Mouse (Mus musculus) liver, adult (tissue): ENCODE data around the gene Tbc1d22a.

Experiments used
- GATA4 ChIP-seq: IDR thresholded peaks from 2 replicates; pipeline ENCODE4 v1.6.1; 2014; ENCODE audit warnings: mild to moderate bottlenecking, low read length; ENCODE audit not compliant: insufficient replicate concordance

Tbc1d22a gene

DNA sequence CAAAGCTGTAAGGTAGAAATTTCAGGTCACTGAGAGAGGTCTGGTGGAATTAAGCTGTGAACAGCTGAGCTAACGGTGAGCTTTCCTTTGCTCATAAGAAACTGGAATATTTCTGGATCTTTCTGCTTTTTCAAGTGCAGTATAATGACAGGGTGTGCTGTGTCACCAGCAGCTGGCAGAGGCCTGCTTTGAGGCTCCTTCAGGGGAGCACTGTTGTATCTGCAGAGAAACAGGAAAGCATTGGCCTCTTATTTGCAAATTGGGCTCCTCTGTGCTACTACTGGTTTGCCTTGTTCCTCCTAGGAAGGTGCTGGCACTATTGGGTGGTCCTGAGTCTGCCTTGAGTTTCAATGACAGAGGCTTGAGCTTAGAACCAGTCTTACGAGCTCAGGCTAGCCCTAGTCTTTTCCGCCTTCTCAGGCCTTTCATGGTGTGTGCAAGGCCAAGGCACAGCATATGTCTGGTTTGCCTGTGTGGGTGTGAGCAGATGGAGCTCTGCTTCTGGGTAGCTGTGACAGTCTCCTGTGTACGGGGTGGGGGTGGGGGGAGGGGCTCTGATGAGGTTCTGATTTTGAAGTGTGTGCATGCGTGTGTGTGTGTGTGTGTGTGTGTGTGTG, 95.1 kb downstream of the Tbc1d22a start:
- TF ChIP-seq GATA4, result no peak

DNA sequence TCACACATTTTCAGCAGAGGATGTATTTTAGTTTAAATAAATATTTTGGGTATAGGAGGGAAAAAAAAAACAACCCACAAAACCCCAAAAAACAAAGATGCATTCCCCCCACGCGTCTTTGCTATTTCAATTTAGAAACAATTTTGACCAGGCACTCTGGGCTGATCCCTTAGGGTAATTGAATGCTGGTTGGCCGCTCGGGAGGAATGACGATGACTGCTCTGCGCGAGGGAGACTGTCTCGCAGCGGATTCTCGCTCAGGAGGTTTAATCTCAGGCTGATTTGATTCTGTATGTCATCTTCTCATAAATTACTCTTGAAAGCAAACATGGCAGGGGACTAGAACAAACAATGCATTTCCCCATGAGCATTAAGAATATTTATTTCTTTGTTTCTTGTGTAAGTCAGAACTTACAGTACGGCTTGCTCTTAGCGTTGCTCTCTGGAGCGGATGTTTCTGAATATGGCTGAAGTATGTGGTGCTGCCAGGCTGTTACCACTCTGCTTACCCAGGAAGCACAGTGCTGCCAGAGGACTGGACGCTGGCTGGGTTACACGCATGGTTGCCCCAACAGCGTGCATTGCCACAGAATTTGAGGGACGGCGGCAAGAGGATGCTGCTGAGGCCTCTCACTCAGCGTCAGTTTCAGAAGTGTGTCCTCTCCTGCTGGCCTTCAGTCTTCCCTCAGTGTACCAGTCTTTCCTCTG, 106.7 kb downstream of the Tbc1d22a start:
- TF ChIP-seq GATA4, result no peak

DNA sequence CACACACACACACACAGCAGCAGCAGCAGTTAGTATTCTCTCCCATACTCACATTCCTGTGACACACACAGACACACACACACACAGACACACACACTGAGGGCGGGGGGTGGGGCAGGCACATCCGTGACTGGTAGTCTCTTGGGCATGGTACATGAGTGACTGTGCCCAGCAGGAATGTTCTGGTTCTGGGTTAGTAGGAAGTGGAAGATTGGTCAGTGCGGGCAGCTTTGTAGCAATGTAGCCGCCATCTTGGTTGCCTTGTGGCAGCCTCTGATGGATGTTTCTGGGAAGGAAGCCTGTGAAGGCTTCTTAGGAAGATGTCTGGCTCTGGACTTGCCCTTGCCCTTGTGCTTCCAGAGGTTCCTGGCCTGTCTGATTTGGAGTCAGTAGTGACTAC, 112.1 kb downstream of the Tbc1d22a start:
- no peak for TF ChIP-seq GATA4

DNA sequence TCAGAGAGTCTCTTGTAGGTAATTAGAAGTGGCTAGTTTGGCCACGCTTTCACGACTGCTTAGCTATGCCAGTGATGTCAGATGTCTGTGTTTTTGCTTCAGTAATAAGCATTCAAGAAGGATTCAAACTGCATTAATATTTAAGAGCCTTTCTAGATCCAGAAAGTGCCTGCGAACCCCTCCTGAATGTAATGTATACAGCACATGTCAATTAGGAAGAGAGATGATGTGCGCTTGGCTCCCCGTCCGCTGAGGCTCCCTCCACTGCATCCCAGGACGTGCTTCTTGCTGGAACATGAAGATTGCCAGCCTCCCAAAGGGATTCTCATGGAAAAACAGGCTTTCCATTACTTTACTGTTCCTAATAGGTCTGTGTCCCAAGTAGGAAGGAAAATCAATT, 115.7 kb downstream of the Tbc1d22a start:
- TF ChIP-seq GATA4, result no peak

DNA sequence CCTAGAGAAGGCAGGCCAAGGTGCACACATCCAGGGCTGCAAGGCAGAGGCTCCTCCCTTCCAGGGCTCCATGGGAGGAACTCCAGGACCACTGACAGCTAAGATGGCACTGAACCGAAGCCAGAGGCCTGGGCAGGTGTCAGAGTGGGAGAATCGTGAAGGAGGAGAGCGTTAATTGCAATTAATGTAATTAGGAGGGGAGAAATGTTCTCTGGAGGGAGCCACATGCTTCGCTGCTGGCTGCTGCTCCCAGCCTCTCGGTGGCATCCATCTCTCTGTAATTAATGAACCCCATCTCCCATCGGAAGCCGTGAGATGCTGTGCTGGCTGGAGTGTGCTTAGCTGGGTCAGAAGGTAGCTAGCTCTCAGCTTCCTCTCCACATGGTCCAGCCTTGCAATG, 116.2 kb downstream of the Tbc1d22a start:
- TF ChIP-seq GATA4, result no peak

DNA sequence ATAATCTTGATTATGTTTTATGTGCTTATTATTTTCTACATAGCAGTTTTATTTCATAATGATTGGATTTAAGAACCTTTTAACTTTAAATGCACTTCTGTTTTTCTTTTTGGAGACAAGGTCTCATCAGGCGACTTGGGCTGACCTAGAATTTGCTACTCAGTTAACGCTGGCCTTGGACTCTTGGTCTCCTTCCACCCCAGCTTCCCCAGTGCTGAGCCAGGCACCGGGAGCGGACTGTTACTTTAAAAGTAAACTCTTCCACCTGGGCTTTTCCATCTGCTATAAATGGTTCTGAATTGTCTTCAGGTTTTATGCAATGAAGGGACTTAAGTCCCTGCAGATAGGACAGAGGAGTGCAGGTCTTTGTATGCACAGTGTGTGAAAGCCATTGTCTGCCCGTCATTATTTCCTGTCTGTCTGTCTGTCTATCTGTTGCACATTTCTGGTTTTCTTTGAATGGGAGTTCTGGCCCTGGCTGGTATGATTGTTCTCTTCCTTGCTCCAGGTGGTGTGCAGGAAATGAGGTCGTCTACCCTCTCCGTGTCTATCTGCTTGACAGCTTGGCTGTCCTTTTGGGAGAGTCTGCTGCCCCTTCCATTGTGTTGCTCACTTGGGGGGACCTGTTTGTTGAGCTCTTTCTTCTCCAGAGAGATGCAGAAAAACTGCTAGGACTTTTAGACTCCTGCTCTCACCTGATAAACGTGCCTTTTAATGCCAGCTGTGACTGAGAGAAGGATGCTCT, 117.4 kb downstream of the Tbc1d22a start:
- TF ChIP-seq GATA4, result no peak

DNA sequence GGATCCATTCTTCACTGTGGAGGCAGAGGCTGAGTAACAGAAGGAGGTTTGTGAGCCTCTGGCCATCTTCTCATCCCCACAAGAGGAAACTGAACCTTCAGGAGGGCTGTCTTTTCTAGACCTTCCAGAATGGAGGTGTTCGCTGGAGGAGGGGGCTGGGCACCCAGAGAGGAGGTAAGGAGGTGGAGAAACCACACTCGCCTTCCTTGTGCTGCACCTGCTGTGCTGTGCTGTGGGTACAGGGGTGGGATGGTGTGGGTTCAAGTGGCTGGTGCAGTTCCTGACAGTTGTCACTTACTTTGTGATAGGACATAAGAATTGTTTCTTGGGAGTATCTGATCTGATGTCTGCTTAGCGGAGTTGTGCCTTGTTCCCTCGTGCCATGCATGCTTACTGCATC, 118.9 kb downstream of the Tbc1d22a start:
- TF ChIP-seq GATA4, result no peak

DNA sequence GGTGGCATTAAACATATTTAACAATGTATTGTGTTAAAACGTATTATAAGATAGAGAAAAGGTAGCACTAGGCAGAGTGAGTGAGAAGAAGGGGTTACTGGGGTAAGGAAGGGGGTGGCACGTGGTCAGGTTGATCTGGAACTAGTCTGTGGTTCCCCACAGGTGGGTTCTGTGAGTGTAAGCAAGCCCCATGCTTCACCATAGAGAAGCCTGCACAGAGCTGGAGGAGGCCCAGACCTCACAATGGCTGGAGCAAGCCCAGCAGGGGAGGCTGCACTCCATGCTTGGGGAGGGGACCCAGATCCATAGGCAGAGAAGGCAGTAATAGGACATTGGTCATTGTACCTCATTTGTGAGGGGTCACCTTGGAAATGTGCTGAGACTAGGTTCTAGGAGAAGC, 119.3 kb downstream of the Tbc1d22a start:
- TF ChIP-seq GATA4, result no peak

DNA sequence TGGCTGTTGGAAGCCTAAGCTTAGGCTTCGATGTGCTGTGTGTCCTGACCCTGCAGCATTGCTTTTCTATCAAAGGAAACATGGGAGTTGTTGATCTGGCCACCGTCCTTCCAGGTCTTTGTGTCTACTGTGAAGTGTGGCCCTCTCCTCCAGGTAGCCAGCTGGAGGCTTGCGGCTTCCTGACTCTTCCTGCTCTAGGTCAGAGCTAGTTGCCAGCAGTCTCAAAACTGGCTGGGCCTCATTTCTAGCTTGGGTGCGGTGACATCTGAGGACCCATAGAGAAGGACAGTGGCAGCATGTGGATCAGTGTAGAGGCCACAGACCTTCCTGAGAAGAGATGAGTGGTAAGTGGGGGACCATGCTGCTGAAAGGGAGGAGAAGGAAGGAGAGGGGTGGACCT, 120.0 kb downstream of the Tbc1d22a start:
- no peak for TF ChIP-seq GATA4

DNA sequence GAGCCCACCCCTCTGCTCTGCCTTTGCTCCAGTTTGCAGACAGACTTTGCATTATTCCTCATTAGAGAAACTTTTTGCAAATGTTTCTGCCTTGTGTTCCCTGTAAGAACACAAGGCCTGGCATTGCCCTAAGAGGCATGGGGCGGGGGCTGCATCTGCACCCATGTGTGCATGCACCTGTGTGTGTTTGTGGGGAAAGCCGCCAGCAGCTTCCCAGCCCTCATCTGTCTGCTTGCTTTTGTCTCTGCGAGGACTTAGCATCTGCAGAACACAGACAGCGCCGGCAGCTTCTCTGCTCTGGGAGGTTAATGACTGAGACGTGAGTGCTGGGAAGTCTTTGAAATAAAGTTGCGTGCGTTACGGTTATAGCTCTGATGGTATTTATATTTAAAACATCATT, 120.5 kb downstream of the Tbc1d22a start:
- TF ChIP-seq GATA4, result no peak

DNA sequence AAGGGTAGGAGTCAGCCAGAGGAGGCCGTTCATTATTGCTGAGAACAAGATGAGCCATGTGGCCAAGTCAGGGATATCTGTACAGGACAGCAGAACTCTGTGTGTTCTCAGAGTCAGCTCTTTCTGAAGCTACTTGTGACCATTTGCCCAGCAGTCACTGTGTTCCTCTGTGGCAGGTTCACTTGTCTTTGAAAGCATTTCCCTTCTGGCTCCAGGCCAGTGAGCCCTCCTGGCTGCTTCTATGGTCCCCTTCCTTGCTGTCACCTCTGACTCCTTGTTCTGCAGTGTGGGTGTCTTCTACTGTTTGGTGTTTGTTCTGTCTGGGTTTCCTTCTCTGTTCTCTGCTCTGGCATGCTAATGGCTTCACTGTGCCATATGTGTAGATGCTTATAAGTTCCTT, 121.5 kb downstream of the Tbc1d22a start:
- TF ChIP-seq GATA4, result no peak

DNA sequence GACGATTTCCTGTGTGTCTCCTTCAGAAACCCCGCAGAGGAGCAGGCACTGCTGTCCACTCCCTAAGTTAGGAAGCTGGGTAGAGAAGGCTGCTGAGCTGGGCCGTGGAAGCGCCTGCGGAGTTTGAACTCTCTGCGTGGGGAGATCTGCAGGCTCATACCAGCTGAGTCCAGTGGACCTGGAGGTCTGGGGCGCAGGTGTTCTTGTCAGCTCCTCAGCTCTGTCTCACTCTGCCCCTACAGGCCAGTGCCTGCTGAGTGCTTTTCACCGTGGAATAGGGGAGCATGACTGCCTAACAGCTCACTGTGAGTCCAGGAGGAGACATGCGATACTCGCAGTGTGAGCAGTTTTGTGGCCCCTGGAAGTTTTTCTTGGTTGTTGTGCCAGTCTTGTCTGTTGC, 123.5 kb downstream of the Tbc1d22a start:
- TF ChIP-seq GATA4, result no peak

DNA sequence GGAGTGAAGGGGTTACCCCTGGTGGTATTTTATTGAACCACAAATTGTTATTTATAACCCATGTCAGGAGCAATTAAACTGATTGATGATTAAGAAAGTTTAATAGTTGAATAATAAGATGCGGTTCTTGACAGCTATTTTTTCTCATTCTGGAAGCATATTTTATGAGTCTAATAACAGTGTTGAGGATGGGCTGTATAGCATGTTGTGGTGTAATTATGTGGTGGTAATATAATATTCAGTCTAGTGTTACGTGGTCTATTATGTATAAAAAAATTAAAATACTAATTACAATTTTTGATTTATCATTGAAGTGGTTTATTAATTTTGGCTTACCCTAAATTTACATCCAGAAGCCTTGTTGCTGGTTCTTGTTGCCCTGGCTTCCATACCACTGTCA, 125.5 kb downstream of the Tbc1d22a start:
- TF ChIP-seq GATA4, result no peak

DNA sequence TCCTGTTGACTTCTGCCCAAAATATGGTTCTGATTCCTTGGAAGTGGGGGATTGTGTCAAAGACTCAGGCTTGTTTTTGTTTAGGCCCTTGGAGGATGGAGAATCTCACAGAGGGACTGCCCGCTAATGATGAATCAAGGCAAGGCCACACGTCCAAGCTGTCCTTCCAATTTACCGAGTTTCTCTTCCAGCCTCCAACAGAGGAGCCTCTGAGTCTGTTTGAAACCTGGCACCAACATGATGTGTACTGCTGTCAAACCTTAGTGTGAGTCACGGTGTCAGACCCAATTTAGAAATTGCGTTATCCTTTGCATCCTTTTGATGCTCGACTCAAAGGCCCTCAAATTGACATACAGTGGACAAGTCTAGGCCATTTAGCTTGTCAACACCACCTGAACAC, 126.5 kb downstream of the Tbc1d22a start:
- no peak for TF ChIP-seq GATA4

DNA sequence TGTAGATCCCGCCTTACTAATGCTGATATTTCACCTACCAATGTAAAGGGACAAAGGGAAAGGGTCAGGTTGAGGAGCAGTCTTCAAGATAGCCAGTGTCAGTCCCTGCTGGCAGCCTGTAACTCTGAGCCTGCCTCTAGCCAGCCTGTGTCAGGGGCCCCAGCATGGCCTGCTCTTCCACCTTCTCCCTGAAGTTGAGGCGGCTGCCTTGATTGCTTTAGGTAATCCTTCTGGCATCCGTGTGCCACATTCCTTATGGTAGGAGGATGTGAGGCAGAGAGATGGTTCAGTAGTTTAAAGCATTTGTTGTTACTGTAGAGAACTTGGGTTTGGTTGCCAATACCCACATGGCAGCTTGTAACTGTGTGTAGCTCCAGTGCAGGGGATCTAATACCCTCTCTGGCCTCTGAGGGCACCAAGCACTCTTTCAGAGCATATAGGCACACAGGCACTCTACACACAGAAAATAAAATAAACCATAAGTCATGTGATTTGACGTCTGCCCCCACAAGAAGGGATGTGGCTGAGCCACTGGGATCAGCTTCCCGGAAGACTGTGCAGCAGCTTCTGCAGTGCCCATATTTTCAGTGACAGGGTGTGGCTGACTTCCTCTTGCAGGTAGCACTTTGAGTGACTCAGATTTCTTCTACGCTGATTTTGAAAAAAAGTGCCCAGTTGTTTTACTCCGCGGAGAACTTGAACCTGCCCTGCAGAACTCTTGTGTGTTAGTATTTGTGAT, 128.5 kb downstream of the Tbc1d22a start:
- TF ChIP-seq GATA4, result no peak

DNA sequence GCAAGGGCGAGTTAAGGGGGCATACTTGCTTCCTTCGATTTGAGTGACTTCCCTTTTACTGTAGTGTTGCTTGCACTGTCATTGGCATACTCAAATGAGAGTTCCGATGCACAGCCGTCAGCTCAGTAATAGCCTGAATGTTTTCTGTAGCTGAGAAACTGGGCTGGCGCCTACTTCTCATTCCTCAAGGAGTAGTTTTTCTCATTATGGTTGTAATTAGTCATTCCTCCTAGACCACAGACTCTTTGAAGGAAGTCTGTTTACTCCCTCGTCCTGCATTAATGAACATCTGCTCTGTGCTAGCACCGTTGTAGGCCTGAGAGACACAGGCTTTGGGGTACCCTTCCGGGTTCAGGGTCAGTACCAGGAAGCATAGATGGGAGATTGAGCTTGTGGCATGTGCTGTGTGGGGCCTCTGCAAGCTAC, 130.7 kb downstream of the Tbc1d22a start:
- TF ChIP-seq GATA4, result no peak
